19 mouse cellular contexts compared by ENCODE assay signal in genomic region chr9:116366713-116367112, GRCm38 (mm10).
DNase-seq lines count a peak whose midpoint lies in the region; ATAC-seq and TF ChIP-seq lines count a peak whose summit lies in the region.
"Had no signal": no experiment of that assay in that cellular context is flagged by ENCODE, and none has a peak within 500 bp of the region (broad histone marks: within the 10 kb centered on the region; RNA-seq: fewer than 3 reads in every experiment).

No protein-coding gene starts in this region.

- TF ChIP-seq CTCF in bone marrow macrophage, adult 2 months (IDR thresholded peaks at IDR 0.05; ENCODE audit: low read depth, low read length), result no peak
- TF ChIP-seq CTCF in forebrain, postnatal 0 days (IDR thresholded peaks at IDR 0.05; ENCODE audit: low read depth), result no peak

- H3K36me3 ChIP-seq in megakaryocyte, embryonic 14.5 days (replicated peaks; ENCODE audit: low read length), result peaks cover 4% of the 10 kb centered on the region
- no peaks in the 10 kb centered on the region for H3K36me3 ChIP-seq in forebrain, postnatal 0 days (ENCODE audit: insufficient read depth)
- H3K36me3 ChIP-seq: heart, embryonic 15.5 days; hindbrain, embryonic 12.5 days had no signal

- no peak for ATAC-seq in CD4-positive, CD25-positive, alpha-beta regulatory T cell, adult 4 months
- no peak for ATAC-seq in megakaryocyte, adult 5-6 weeks (ENCODE audit: poor library complexity, severe bottlenecking)
- no peak for ATAC-seq in forebrain, postnatal 0 days
- ATAC-seq: forebrain, embryonic 16.5 days; intestine, embryonic 16.5 days had no signal

- no peaks in the 10 kb centered on the region for H3K27me3 ChIP-seq in megakaryocyte, embryonic 14.5 days (replicated peaks)
- no peaks in the 10 kb centered on the region for H3K27me3 ChIP-seq in forebrain, postnatal 0 days (ENCODE audit: insufficient read depth, low read length)
- H3K27me3 ChIP-seq: heart, embryonic 15.5 days; hindbrain, embryonic 12.5 days had no signal

- no peak for TF ChIP-seq POLR2A in bone marrow macrophage, adult 2 months (IDR thresholded peaks at IDR 0.05; ENCODE audit: borderline replicate concordance, low read depth, low read length)

- H3K27ac ChIP-seq in bone marrow macrophage, adult 2 months (ENCODE audit: insufficient read depth, low read depth, low read length), result peak overlapping the region; percentile 55
- H3K27ac ChIP-seq in forebrain, postnatal 0 days (ENCODE audit: low read depth, low read length), result no peak overlapping the region
- H3K27ac ChIP-seq: heart, embryonic 15.5 days; hindbrain, embryonic 12.5 days had no signal

- H3K4me3 ChIP-seq in megakaryocyte, embryonic 14.5 days (replicated peaks), result peak overlapping the region; percentile 44
- H3K4me3 ChIP-seq in bone marrow macrophage, adult 2 months (ENCODE audit: insufficient read depth, low read length), result no peak overlapping the region
- H3K4me3 ChIP-seq in forebrain, postnatal 0 days (ENCODE audit: low read depth, low read length), result no peak overlapping the region
- H3K4me3 ChIP-seq: erythroblast, embryonic 14.5 days; heart, embryonic 15.5 days; hindbrain, embryonic 12.5 days had no signal

- peaks cover 12% of the 10 kb centered on the region for H3K9me3 ChIP-seq in megakaryocyte, embryonic 14.5 days
- H3K9me3 ChIP-seq in forebrain, postnatal 0 days (ENCODE audit: low read length), result no peaks in the 10 kb centered on the region
- H3K9me3 ChIP-seq: heart, embryonic 15.5 days had no signal

- H3K4me1 ChIP-seq in megakaryocyte, embryonic 14.5 days, result peaks cover 61% of the 10 kb centered on the region
- peaks cover 28% of the 10 kb centered on the region for H3K4me1 ChIP-seq in bone marrow macrophage, adult 2 months (ENCODE audit: control insufficient read depth, insufficient read depth, low read length)
- no peaks in the 10 kb centered on the region for H3K4me1 ChIP-seq in forebrain, postnatal 0 days (ENCODE audit: insufficient read depth)
- H3K4me1 ChIP-seq: heart, embryonic 15.5 days had no signal

- H3K4me2 ChIP-seq in forebrain, postnatal 0 days (ENCODE audit: low read depth), result no peak overlapping the region
- H3K4me2 ChIP-seq: heart, embryonic 15.5 days; hindbrain, embryonic 12.5 days; liver, embryonic 11.5 days had no signal

- no peak overlapping the region for H3K9ac ChIP-seq in forebrain, postnatal 0 days
- H3K9ac ChIP-seq: heart, embryonic 15.5 days; hindbrain, embryonic 12.5 days had no signal

- 90% methylated on average over 7 of the region's 7 CpGs for WGBS in forebrain, postnatal 0 days

- peak; percentile 45 for DNase-seq in CD4-positive, CD25-positive, alpha-beta regulatory T cell, adult 2 months (ENCODE audit: low read depth, low spot score)
- peak; percentile 51 for DNase-seq in thymus, postnatal 14 days
- no peak for DNase-seq in testis, postnatal 14 days (ENCODE audit: low spot score)
- DNase-seq in forebrain, postnatal 0 days, result no peak
- DNase-seq: adrenal gland, adult 2 months; cerebellum, adult 11 months; cerebellum, postnatal 25 days; lung, adult 2 months; midbrain, embryonic 14.5 days had no signal

Comparison
In these comparisons a context has a peak if more than half of its experiments do, and no peak if none do; other contexts are left out.
1. DNase-seq: peak in CD4-positive, CD25-positive, alpha-beta regulatory T cell, adult 2 months (single experiment) and thymus, postnatal 14 days (single experiment); none in testis, postnatal 14 days (single experiment) and forebrain, postnatal 0 days (single experiment).